Mouse (Mus musculus) left cerebral cortex, adult 11 months (tissue): ENCODE measurements around the gene Tmem186.

Source experiments
- DNase-seq: peaks from one replicate; pipeline ENCODE4 v3.0.0; 2022; ENCODE audit warnings: low spot score

Tmem186 gene

DNA sequence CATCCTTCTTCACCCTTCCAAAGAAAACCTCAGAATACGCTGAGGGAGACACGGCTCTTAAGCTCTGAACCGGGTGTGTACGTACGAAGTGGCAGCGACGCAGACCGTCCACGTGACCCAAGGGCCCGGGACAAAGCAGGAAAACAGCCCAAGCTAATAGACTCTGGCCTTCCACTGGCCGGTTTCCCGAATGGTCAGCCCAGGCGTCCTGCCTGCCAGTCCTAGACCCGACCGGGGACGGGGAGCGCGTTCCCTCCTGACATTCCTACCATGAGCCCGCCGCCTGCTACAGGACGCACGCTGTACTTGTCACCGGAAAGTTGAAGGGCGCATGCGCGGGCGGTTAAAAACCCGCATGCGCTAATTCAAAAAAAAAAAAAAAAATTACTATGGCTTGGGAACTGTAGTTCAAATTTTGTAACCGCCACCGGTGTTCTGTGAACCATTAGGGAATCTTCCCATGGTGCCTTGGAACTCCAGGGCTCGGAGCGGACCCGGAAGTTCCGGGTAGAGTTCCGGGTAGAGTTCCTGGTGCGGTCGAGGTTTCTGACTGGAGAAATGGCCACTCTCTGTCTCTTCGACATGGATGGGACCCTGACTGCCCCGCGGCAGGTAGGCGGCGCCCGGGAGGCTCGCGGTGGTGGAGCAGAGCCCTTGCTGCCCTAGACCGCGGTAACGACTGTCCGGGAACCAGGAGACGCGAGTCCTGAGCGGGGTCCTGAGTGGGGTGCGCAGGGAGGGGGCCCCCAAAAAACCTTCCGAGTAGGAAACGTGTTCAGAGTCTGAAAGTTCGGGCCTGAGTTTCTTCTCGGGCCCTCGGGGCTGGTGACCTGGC lies at the start of gene Tmem186, which contains the start of gene Pmm2:
Gene Tmem186, minus strand, starts transcription at position 496 of the 835 bp plus-strand sequence.
Gene Pmm2, plus strand, starts transcription at position 458 of the 835 bp plus-strand sequence.
- peak; percentile 84 for DNase-seq

DNA sequence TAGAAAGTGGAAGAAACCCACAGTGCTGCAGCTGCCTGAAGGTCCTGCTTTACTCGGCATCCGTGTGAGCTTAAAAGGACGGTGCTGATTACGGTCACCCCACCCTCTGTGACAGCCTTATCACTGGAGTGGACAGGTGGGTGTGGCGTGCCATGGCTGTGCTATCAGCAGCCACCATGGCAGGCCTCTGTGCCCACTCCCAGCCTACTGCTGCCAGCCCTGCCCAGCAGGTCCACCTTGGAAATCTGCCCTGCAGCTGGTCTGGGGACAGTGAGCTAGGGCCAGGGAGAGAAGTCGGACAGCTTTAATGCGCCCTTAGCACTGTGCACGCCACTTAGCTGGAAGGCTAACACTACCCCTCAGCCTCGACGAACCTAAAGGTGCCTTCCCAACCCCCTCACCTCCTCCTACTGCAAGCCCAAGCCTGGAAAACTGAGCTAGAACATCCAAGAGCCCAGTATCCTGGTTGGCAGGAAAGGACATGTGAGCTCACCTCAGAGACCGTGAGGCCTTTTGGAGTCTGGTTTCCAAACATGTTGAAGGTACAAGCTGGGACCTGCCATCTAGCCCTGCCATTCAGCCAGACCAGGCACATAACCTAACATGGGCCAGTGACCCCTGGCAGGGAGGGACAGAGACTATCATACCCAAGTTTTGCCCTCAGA lies 49.5 kb upstream of the Tmem186 start:
- no peak for DNase-seq

DNA sequence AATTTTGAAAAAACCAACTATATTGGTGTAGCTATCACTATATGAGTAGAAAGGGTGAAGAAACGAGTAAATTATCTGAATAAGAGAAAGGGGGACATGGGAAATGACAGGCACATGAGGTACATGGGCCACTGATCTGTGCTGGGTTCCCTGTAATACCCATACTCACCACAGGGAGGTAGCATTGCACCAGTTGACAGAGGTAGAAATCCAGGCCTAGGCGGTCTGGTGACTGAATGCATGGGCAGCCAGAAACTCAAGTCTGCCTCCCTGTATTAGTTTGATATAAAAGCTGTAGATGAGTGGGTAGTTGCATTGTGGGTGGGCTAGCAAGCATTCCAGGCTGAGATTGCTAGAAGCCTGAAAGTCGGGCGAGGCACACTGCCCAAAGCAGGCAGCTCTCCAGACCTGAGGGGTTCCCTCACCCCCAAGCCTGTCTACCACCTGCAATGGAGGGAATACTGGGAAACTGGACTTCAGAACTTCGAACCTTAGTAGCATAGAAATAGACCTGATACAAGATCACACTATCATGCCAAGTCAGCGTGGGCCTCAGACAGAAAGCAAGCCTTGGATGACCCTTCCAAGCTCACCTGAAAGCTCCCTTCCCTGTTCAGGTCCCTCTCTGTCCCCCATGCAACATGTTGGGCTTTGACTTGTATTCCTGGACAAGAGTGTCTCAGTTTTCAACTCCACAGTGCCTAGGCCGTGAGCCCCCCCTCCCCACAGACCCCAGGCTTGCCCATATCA lies 48.8 kb upstream of the Tmem186 start:
- DNase-seq = peak; percentile 77

DNA sequence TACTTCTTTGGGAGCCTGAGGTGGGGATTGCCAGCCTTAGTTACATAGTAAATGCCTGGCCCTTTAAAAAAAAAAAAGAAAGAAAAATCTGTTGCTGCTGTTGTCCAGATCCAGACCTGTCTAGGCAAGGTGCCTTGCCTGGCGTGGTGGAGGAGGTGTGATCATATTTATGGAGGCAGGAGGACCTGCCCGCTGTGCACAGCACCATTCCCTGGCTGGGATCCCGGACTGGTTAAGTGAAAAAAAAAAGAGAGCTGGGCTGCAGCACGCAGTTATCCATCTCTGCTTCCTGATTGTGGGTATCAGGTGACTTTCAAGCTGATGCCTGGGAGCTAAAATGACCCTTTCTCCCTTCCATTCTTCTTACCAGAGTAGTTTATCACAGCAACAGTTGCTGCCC lies 47.6 kb upstream of the Tmem186 start:
- DNase-seq = no peak

DNA sequence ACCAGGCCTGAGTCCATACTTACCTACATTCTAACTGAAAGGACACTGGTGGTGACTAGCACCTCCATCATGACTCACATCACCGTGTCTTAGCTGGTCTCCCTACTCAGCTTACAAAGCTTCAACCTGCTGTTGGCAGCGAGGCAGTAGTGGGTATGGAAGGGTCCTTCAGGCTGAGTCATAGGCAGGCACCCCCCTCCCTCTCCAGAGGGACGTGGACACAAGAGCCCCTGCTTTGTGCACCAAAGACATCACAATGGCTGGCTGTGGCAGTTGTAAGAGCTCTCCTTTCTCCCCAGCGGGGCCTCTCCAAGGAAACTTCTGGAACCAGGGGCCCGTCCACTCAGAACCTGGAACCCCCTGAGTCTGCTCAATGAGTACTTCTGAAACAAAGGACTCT lies 43.0 kb upstream of the Tmem186 start, which contains the start of gene Gm5767:
Gene Gm5767, plus strand, starts transcription at position 301 of the 400 bp plus-strand sequence.
- no peak for DNase-seq

DNA sequence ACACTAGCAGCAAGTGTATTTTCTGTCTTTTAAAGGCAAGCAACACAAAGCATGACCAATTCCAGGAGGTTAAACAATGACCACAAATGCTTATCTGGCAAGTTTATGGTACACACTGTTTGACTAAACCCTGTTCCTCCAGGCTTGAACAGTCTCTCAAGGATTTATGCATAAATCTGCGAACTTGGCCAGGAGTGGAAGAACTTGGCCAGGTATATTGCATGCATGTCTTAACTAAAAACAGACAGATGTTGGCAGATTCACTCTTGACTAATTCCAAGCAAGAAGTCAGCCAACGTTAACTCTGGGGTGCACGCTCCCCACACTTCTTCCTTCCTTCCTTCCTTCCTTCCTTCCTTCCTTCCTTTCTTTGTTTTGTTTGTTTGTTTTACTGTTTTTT lies 42.3 kb upstream of the Tmem186 start:
- no peak for DNase-seq

DNA sequence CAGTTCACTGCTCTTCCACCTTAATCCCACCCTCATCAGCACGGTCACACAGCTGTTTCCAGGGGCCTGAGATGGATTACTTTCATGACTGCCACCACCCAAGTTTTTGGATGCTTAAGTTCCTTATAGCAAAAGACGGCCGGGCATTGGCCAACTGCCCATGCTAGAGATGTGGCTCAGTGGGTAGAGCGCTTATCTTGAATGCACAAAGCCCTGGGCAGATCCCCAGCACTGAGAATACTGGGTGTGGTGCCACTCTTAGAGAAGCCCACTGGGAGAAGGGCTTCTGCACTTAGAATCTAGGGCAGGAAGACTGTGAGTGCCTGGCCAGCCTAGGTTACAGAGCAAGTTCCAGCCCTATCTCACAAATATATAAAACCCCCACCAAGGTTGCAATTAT lies 41.2 kb upstream of the Tmem186 start:
- no peak for DNase-seq

DNA sequence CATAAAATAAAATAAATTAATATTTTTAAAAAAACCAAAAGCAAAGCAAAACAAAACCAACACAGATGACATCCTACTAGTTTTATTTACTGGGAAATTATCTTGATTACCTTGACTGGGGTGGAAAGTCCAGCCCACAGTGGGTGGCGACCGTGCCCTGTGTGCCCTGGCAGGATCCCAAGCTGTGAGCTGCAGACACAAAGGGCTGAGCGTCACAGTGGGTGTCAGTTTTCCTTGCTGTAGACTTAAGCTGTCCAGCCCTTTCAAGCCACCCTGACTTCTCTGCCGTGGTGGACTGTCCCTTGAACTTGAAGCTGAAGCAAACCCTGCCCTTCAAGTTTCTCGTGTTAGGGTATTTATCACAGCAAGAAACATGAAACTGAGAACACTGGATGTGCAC lies 40.5 kb upstream of the Tmem186 start:
- no peak for DNase-seq

DNA sequence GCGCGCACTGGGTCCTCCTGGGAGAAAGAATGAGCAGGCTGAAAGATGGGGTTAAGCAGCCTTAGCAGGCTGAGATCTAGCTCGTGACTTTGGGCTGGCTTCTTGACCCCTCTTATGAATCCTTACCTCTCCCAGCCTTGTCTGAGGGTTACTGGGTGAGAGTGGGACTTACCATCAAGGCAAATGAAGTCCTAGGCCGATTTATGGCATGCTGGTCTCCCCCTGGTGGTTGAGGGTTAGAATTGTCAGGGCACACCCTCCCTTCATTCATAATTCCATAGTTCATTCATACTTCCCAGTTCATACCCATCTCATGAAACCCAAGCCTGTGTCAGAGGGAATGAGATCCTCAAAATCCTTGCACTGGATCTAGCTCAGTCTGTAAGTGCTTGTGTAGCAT lies 39.3 kb upstream of the Tmem186 start:
- DNase-seq = no peak

DNA sequence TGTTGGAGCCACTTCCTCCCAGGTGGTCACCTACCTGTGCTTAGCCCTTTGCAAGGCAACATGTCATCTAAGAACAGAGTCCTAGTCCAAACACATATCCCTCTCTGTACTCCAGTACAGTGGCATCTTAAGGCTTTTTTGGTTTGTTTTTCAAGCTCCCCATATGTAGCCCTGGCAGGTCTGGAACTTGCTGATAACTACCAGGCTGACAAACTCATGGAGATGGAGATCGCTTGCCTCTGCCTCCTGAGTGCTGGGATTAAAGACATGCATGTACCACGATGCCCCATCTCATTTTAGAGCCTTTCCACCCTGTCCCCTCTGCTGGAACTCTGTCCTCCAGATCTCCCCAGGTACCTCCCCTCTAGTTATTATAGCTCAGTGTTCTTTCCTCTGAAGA lies 38.7 kb upstream of the Tmem186 start:
- DNase-seq = no peak

DNA sequence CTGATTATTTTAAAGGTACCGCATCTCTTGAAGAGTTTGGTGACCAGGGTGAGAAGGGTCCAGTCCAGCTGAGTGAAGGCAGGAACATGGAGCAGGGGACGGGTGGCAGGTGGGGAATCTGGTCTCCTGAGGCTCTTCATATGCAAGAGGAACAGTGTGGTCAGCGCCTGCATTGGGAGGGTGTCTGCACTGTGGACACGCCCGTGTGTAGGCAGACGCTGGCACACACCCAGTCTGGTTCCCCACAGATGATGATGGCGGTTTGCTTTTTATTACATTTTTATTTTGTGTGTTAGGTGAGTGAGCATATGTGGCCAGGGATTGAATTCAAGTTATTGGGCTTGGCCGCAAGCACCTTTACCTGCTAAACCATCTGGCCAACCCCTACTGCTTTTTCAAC lies 38.0 kb upstream of the Tmem186 start:
- no peak for DNase-seq

DNA sequence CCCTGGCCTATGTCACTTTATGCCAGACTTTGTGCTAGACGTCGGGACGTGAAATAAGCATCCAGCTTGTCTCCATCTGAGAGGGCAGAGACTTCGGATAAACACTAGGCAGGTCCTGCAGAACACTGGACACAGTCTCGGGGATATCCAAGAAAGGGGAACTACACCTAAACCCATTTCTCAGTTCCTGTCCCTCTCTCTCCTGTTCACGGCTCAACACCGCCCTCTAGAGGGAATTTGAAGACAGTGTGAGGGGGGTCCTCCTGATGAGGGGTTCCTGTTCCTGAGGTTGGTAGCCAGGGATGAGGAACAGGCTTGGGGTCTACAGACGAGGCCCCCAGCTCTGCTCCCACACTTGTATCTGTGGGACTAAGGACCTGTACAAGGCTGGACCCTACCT lies 36.7 kb upstream of the Tmem186 start:
- DNase-seq = no peak

DNA sequence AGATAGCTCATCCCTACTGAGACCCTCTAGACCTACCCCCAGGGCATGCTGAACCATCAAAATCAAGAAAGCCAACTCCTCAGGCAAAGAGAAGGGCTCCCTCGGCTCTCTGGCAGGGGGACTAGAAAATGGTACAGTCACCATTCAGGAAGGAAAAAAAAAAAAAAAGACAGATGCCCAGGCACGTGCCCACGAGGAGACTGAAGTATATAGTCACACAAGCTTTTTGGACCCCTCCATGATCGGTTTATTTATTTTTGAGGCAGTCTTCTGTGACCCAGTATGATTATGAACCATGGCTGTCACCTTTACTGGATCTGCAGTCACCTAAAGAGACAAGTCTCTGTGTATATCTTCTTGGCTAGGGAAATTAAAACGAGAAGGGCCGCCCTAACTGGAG lies 35.8 kb upstream of the Tmem186 start:
- DNase-seq = no peak

DNA sequence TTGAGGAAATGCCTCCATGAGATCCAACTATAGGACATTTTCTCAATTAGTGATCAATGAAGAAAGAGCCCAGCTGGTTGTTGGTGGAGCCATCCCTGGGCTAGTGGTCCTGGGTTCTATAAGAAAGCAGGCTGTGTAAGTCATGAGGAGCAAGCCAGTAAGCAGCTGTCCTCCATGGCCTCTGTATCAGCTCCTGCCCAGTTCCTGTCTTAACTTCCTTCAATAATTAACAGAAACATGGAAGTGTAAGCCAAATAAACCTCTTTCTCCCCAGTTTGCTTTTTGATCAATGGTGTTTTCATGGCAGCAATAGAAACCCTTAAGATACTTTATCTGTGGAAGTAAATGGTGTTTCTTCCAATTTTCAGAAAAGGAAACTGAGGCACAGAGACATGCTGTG lies 35.3 kb upstream of the Tmem186 start:
- no peak for DNase-seq

DNA sequence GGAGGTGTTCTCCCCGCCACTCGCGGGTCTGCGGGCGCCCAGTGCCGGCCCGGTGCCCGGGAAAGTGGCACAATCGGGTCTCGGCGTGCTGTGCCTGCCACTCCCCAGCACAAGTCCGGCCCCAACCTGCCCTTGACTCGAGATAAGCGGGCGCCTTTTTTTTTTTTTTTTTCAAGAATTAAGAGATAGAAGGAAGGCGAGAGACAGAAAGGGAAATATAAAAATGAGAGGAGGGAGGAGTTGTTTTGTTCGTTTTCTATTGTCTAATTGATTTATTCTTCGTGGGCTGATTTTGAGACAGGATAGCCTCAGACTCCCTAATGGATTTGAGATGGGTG lies 34.8 kb upstream of the Tmem186 start:
- DNase-seq = no peak

DNA sequence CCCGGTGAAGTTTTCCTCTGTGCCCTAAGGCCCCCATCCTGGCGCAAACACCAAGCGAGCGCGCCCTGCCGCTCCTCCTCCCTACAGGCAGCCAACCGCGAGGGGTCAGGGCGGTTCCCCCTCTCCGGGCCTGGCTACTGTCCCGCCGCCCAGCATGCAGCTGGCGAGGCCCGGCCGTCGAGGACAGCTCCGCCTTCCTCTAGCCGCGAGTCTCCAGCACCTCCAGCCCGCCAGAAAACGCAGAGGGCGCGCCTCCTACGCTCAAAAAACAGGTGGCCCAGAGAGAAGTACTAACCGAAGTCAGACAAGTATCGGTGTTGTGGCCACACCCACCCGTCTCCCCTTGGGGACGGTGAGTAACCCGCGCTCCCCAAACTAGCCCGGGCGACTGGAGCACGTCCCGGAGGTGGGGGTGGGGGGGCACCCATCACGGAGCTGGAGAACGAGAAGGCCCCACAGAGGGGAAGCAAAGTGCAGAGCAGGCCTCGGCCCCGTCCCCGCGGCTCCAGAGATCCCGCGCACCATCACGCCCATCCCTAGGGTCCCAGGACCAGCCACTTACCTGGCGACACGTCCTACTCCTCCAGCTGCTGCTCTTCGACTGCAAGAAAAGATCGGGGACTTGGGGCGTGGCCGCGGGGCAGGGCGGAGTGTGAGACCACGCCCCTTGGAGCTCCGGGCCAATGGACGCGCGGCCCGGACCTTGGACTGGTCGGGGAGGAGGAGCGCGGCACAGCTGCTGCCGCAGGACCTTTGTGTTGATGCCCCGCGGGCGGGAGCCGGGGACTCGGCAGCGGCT lies 34.2 kb upstream of the Tmem186 start, which contains the start of gene Carhsp1:
Gene Carhsp1, minus strand, starts transcription at position 605 of the 799 bp plus-strand sequence.
- DNase-seq = peak; percentile 87

DNA sequence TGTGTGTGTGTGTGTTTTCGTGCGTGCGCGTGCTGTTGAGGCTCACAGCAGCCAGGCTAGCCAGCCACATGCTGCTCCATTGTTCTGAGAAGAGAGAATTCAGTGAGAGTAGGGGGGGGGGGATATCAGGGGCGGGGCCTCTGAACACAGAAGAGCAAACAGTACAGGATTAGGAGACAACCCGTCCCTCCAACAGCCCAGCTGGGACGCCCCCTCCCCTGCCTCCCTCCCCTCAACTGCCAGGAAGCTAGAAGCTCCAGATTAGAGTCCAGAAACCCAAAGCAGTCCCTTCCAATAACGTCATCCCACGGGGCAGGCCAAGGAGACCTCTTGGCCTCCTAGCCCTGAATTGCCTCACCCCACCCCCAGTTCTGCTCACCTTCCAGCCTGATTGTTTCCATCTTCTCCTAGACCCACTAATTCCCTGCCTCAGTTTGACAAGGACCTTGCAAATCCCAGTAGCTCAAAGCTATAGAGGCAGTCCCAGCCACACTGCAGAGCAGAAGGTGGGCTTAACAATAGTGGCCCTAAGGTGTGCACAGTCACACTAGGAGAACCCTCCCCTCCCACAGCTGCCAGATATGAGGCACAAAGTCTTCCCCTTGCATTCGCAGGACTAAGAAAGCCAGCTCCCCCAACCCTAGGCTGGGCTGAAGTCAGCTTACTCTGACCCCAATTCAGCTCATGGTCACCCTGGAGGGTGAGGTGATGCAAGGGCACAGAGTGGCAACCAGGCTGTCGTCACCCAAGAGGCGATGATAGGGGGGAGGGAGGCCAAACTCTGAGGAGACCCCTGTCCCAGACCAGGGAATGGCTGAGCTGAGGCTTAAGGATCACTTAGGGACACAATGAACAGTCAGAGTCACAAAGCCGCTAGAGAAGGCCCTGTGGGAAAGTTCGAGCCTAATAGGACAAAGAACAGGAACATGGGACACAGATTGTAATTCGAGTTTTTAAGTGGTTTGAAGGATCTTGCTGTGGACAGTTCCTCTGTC lies 32.8 kb upstream of the Tmem186 start:
- no peak for DNase-seq

DNA sequence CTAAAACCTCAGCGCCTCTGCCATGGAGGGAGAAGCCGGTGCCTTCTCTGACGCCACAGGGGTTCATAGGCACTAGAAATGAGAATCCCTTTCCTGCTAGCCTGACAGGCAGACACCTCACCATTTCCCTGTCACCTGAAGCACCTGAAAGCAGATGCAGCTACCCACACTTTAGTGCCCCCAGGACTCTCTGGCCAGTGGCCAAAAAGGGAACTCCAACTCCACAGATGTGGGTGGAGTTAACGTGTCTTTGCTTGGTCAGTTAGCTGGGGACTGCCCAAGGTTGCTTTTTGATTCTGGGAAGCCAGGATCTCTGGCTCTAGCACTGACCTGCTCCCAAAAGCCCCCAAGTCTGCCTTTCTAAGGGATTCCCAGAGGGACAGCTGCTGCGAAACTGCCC lies 31.9 kb upstream of the Tmem186 start:
- DNase-seq = no peak

DNA sequence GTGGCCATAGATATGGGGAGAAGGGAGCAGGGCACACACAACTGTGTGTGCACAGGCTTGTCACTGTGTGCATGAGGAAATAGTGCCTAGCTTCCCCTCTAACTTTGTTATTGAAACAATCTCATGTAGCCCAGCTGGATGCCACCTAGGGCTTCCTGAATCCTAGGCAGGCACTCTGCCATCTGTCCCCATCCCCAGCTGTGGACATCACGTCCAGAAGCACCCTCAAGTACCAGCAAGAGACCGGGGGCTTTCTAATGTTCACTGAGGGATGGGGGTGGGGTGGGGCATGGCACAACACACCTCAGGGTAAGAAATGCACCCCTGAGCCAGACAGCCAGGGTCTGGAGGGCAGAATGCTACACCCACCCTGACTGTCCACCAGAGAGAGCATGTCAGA lies 30.9 kb upstream of the Tmem186 start:
- DNase-seq = no peak

DNA sequence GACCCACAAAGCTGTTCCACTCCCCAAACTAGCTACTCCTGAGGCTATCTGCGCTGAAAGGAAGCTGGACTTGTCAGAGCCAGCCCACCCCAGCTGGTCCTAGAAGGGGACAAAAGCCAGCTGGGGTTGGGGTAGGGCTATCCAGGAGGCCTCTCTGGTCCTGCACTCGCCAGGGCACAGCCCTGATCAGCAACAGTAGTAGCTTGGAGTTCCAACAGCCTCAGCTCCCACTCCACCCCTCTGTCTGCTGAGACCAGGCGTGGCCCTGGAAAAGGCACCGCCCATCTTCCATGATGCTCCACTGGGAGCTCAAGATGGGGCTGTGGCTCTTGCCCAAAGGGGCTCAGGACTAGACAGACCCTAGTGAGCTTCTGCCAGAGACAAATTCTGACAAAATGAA lies 30.3 kb upstream of the Tmem186 start:
- DNase-seq = no peak

DNA sequence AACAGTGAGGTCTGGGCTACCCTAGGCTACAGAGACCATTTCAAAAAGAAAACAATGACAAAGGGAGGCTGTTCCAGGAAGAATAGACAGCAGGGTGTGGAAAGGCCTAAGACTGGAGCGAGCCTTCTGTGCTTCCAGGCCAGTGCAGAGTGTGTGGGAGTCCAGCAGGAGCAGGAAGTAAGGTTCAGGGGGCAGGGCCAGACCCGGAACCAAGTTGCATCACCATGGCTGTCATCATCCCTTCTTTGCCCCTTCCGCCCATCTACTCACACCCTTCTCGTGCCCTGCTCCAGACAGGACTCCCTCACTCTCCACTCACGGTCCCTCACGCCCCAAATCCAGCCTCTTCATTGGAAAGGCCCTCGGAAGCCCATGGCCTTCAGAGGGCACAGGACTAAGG lies 29.7 kb upstream of the Tmem186 start:
- no peak for DNase-seq
